Mouse (Mus musculus): ENCODE measurements at regions not wholly inside any gene's neighbourhood (a gene's known extent, or its start where the extent isn't known, plus 50 kb on each side); places are given as distances from the start of the nearest gene placed in this dataset.
"Not testable (repeated sequence)": the region's sequence is repeated elsewhere in the genome, so short reads cannot be mapped to it uniquely, and the experiment has no call there.

DNA sequence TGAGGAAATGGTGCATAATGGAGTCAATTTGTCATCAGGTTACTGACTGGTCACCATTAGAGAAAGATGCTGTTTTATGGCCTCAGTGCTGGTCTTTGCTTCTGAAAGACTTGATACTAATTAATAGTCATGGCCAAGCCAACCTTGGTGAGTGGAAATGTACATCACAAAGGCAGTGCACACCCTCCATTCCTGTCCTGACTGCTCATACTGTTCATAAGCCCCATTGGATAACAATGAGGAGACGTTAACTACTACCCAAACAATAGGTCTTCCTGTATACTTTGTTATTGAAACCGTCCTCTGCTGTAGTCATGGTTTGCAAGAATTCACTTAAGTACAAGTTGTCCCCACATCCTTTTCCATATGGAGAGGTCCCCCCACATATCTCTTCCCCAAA lies 605.8 kb upstream of the Slc35b3 start:
- no peak for DNase-seq (ENCODE audit: low spot score)

DNA sequence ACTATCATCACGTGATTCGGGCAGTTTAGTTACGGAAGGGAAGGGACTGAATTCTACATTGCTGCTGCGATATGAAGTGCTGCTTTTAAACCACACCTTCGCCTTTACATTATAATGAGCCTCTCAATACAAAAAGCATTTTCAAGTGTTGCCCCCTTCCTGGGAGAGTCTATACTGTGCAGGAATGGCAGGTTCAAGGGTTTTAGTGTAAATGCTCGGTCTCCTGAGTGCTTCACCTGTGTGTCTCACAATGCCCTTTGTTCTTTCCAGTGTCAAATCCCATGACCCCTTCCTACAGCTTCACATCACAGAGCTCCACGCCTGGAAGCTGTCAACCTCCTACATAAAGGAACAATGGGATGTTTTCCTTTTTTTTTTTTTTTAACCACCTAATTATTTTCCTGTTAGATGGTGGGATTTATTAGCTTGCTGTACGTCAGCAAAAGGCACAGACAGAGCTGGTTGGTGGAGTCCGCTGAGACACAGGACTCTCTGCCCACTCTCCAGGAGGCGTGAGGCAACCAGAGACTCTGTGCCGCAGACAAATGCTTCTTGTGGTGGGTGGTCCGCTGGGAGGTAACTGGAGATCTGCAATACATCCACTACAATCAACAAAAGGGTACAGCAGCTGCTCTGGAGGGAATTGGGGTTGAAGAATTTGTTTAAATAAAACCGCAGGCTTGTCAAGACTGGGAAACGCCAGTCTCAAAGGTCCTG lies 577.2 kb upstream of the Slc35b3 start:
- no peak for DNase-seq (ENCODE audit: low spot score)

GRCm38 (mm10) chr13:39526469-39526868 lies 565.8 kb upstream of the Slc35b3 start:
- DNase-seq (ENCODE audit: low spot score), result no peak

DNA sequence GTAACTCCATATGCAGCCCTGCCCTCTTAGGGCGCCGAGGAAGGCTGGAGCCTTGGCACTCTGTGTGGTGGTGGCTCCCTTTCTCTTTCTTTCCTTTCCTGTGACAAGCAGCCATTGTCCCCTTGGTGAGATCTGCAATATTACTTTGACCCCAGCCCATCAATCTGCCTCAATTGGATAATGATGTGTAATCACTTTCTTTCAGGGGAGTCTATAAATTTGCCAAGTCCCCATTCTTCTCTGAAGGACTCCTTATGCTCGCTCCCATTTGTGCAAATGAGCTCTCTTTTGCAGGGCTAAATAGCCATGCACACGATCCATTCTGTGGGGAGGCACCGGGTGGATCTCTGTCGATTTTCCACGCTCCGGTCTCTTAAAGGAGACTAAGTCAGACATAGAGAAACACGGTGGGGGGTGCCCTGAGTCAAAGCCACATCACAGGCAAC lies 563.2 kb upstream of the Slc35b3 start:
- no peak for DNase-seq (ENCODE audit: low spot score)

DNA sequence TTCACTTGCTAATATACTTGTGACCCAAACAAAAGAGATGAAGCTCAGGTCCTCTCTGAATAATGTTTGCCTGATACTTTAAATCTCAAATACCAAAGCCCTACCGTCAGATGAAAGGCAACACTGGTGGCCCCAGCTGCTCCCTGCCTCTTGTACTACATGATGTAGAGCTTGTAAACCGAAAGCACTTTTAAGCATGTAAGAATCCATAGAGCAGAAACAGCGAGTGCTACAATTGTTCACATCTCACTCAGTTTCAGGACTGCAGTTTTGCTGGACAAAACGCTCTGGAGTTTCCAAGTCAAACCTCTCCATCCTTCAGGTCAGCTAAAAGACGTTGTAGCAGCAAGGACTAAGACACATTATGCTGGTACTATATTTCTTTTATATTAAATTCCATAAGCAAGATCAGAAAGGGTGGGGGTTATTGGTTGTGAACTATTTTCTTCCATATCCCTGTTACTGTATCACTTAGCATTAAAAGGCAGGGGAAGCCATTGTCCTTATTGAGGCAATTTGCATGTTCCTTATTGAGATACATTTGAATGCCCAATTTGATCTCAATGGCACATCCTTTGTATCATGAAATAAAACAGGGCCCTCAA lies 562.7 kb upstream of the Slc35b3 start:
- no peak for DNase-seq (ENCODE audit: low spot score)

DNA sequence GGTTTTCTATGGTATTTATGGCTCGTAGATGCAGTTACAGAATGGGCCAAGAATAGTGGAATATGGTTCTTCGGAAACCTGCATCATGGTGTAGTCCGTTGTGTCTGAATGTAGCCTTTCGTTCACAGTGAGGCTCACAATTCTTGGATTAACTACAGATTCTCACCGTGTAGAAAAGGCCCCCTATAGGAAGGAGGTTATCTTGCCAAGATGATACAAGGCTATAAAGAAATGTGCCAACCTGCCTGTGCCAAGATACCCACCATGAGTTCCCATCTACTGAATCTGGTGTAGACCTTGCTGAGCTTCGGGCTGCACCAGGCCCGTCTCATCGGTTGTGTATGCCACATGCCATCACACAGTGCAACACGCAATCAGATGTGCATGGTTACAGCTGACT lies 560.2 kb upstream of the Slc35b3 start:
- no peak for DNase-seq (ENCODE audit: low spot score)

- no peak for DNase-seq (ENCODE audit: low spot score)
Observed at GRCm38 (mm10) chr13:39516106-39516505, 555.4 kb upstream of the Slc35b3 start.

DNA sequence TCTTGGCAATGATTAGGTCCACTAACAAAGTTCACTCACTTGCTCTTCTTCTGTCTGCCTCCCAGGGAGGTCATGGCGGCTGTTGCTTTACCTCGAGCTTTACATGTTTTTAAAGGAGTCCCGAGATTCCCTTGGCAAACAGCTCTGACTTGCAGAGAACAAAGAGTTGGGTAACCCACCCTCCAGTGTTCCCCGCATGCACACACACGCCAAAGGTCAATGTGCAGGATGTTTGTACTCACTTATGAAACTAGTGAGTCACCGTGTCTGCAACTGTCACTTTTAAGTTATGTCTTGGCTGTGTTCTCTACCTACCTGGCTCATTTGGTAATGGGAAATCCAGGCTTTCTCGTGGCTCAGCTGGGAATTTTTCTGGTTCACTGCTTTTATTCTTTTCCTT lies 529.1 kb upstream of the Slc35b3 start:
- no peak for DNase-seq (ENCODE audit: low spot score)

- DNase-seq (ENCODE audit: low spot score), result no peak
Observed at GRCm38 (mm10) chr13:39472621-39473020, 511.9 kb upstream of the Slc35b3 start.

DNA sequence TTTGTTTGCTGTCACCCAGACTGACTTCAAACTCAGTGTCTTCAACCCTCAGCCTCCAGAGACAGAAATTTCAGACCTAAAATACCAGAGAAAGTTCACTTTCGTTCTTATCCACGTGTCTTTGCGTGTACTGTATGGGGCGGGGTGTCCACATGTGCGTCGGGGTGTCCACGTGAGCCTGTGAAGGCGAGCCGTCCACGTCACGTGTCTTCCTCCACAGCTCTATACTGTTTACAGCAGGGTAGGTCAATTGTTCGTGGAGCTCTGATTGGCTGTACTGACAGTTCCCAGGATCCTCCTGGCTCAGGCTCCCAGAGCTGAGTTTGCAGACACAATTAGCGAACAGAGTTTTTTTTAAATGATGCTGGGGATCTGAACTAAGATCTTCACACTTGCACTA lies 481.1 kb upstream of the Slc35b3 start:
- DNase-seq (ENCODE audit: low spot score), result peak; percentile 18

DNA sequence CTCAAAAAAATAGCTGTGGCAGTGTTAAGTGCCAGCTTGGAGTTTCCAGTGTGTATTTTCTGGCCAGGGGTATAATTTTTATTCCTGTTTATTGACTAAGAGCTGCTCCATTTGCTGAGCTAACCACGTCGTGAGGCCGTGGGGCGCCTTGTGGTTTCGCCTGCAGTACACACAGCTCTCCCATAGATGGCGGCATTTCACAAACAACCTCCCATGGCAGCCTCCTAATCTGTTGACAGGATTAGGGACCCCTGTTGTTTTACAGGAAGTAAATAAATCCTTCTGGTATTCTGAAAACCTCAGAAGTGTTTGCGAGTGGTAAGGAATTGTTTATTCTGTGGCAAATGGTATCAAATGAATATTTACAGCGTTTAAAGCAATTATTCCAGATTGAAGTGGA lies 480.2 kb upstream of the Slc35b3 start:
- peak; percentile 53 for DNase-seq (ENCODE audit: low spot score)

GRCm38 (mm10) chr13:39440336-39440735 lies 479.7 kb upstream of the Slc35b3 start:
- no peak for DNase-seq (ENCODE audit: low spot score)

DNA sequence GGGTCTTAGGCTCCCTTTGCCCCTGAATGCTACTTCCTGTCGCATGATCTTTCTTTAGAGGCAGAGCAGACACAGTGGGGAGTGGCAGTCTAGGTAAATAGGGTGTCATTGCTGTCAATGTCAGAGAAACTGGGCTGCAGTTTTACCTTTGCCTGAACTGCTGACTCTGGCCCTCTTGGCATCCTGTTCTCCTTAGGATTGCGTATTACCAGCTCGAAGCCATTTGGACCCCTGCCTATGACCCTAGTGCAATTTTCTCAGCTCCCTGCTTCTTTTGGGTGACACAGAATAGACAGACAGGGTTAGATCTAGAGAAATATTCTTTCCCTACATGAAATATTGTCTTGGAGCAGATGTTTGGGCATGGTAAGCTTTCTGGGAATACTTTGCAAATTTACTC lies 467.3 kb upstream of the Slc35b3 start:
- DNase-seq (ENCODE audit: low spot score), result no peak

DNA sequence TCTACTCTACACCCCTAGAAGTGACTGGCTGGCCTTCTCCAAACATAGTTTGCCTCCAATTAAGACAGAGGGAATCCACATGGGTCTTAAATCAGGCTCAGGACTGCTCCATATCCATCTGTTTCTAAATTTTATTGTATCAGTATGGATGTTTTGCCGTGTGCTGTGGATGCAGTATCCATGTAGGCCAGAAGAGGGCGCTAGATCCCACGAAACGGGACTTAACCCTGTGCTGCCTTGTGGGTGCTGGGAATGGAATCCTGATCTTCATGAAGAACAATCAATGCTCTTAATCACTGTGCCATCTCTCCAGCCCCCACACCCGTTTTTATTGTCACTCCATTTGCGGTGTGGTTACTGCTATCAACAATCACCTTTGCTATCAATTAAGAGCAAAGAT lies 465.3 kb upstream of the Slc35b3 start:
- no peak for DNase-seq (ENCODE audit: low spot score)

DNA sequence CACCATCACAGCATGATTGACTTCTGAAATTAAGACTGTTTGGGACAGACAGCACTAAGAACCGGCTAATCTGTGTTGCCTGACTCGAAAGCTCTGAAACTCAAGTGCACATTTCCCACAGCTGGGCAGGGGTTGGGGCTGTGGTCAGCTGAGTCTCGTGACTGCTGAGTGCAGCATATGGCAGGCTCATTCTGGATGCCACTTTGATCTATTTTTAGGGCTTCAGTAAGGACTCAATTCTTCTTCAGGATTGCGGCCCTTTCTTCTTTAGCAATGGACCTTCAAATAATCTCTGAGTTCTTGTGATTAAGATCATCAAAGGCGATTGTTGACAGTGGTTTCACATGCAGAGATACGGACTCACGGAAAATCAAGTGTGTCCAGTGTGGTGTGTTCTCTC lies 457.5 kb upstream of the Slc35b3 start:
- no peak for DNase-seq (ENCODE audit: low spot score)

DNA sequence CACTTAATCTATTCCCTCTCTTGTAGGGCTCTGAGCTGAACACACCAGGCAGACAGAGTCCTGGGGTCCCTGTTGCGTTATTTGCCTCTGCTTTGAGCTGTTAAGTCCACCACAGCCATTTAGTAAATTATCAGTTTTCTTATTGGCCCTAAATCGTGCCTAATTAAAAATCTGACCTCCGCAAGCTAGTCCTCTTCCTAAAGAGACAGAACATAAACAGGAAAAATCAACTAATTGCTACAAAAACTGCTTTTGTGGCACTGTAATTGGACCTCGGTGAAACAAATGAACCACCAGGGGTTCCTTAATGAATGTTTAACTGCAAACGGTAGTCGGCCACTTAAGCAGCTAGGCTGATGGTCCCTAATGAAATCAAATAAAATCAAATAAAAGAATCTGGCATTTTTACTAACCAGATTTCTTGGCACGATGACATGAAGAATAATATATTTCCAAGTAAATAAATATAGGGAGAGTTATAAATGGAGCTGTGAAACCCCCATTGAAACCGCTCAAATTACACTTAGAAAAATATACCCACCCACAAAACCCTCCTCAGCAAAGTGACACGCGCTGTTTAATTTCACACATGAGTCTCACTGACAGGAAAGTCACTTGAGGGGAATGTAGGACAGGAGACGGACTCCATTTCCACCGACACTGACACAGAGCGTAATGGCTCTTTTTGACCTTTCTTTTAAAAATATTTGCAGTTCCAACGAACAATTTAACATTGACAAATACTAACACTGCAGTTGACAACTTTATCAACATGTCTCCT lies 451.0 kb upstream of the Slc35b3 start:
- no peak for DNase-seq (ENCODE audit: low spot score)

DNA sequence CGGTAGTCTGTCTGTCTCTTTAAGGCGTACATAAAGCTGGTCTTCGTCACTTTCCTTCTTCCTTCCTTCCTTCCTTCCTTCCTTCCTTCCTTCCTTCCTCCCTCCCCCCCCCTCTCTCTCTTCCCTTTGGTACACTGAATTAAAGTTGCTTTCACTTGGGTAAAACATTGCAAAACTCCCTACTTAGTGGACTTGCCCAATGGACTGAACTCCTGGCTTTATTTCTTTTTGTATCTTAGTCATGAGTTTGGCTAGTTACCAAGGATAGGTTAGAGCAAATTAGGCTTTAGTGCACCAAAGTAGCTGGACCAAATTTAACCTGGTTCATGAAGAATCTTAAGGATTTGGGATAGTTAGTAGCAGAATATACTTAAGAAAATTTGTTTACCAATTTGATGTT lies 431.9 kb upstream of the Slc35b3 start:
- no peak for DNase-seq (ENCODE audit: low spot score)

DNA sequence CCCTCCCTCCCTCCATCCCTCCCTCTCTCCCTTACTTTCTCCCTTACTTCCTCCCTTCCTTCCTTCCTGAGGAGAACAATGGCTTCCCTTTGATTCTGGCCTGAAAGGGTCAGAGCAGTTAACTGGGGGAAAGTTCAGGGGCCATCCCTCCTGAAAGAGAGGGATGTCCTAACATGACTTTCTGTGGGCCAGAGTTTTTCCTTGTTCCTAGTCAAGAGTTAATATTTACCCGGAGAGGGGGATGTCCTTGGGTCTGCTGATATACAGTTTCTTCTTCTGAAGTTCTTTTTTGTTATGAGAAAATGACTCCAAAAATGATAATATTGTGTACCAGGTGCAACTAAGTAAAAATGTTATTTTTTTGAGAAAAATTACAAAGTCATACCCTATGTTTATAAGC lies 431.5 kb upstream of the Slc35b3 start:
- not testable (repeated sequence) for DNase-seq (ENCODE audit: low spot score)

DNA sequence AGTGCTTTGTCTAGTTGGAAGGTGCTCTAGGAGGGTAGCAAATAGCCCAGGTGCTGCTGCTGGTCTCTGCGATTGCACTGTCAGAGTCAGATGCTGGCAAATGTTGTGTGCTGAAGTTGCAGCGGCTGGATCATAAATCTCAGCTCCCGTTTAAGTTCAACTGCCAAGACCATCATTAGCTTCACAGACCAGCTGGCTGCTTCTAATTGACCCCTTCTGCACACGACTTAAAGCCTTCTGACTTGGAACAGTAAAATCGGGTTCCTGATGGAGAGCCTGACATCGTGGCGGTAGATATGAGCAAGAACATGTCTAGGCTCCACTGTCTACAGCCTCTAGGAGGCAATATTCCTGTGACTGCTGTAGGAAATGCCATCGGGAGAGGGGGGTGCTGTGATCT lies 416.0 kb upstream of the Slc35b3 start:
- no peak for DNase-seq (ENCODE audit: low spot score)

DNA sequence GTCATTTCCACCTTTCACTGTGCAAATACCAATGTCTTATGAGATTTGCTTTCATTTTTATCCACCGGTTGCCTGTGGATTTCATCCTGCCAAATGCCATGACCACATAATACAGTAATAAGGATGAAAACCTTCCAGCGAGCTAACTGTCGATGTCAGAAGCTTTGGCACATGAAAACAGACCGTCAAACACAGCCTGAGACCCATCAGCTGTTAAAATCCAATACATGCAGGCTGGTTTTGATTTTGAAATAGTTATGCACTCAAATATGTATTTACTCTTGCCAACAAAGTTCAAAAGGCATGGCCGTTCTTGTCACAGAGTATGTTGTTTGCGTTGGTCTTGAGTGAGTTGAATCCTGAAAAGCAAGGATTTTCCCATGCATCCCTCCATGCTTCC lies 415.6 kb upstream of the Slc35b3 start:
- no peak for DNase-seq (ENCODE audit: low spot score)

GRCm38 (mm10) chr13:39372565-39372964 lies 411.9 kb upstream of the Slc35b3 start:
- no peak for DNase-seq (ENCODE audit: low spot score)

DNA sequence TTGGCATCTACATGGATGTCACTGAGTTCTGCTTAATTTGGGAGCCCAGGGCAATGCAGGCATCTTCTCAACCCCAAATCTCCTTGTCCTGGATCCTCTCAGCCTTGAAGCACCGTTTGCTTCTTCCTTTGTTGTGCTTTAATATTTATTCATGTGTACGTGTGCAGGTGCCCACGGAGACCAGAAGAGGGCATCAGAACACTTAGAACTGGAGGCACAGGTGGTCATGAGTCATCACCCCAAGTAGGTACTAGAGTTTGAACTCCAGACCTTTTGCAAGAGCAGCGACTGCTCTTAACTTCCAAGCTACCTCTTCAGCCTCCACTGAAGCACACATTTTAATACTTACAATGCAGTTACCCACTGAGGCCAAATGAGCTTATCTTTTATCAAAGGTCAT lies 403.0 kb upstream of the Slc35b3 start:
- no peak for DNase-seq (ENCODE audit: low spot score)

DNA sequence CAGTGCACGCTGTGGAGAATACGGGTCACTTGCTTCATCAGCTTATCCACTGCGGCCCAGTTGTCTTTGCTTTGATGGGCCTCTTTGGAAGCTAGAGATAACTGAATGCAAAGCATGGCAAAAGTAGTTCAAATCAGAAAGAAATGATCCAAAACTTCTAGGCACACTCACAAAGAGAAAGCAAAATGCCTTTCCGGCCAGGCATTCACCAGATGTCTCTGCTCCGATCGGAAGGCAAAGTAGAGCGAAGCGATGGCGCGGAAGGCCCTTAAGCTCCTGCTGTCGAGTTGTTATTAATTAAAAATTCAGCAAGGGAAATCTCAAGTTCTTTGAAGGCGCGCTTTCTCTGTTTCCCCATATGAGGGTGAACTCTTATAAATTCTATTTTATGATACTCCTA lies 401.9 kb upstream of the Slc35b3 start:
- no peak for DNase-seq (ENCODE audit: low spot score)
